Mouse (Mus musculus) right cerebral cortex, postnatal 14 days (tissue): Measurements from ENCODE around the gene Kcnn1.
A peak's percentile ranks its signal among the peaks of the same experiment; 100 is the strongest.

Experiments used
- DNase-seq: peaks from one replicate; pipeline ENCODE4 v3.0.0; 2022

Gene Kcnn1

GRCm38 (mm10) chr8:70865350-70866000 lies 2.4 kb upstream of the Kcnn1 start:
- peak; percentile 99 for DNase-seq

GRCm38 (mm10) chr8:70864712-70865221 lies 1.7 kb upstream of the Kcnn1 start:
- DNase-seq, result no peak

DNA sequence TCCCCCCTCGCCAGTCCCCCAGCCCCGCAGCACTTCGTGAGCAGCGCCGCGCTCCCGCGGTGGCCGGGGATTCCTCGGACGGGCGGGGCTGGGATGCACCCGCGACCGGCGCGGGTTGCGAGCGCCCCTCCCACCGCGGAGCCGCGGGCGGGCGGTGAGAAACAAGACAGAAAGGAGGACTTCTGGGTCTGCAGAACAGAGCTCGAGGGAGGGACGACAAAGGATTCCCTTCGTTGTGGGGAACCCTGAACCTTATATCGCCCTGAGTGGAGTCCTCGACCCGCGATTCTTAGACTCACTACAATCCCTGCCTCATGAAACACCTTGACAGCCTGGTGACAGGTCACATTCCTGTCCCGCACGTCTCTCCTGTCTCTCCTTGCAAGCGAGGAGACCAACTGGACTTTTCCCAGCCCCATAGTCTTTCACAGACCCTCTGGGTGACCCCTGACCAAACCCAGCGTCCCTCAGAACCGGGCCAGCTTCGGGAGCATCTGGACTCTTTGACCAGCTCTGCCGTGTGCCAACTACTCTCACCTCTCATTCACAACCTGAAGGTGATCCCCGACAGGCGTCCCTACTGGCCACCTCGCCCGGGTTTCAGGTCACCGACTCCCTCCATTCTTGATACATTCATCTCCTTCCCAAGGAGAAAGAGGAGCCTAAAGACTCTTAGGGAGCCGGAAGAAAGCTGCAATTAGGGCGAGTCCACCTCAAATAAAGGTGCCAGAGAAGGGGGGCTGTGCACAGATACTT lies 1.1 kb upstream of the Kcnn1 start:
- DNase-seq, result peak; percentile 46

DNA sequence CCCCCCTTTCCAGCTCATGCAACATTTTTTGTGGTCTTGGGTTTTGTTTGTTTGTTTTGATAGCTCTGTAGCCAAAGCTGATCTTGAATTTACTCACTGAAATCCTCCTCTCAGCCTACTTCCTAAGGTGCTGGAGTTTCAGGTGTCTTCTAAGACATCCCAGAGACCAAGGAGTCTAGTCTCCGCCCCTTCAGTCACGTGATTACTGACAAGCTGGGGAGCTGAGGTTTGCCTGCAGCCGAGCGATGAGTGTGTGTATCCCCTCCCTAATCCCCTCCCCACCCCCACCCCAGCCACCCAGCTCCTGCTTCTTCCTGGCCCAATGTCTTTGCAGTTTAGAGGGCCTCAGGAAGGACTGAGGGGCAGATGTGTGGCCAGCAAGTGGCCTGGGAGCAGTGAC lies 5.5 kb downstream of the Kcnn1 start:
- no peak for DNase-seq

DNA sequence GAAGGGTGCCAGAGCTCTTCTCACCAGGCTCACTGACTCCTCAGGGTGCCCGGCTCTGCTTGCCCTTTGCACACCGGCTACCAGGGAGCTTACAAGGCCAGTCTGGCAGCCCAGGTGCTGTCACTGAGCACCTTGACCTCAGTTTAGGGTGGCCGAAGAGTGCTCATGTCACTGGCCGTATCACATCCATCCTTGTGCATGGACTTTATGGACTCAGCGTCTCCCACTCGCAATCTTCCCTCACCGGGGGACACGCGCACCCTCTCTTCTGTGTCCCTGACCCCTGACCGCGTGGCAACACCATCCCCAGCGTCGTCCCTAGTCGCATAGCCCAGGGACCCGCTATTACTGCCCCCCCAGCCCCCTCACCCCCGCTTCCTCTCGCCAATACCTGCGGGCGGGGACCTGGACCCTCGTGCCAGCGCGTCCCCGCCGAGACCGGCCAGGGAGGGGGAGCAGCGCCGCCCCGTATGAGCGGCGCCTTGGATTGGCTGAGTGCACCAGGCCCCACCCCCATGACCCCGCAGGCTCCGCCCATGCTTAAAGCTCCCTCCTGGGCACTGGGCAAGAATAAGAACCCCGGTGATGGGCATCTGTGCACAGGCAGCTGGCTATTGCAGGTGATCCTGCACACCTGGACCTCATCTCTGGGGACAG lies 6.4 kb downstream of the Kcnn1 start:
- peak; percentile 80 for DNase-seq

- no peak for DNase-seq
Measured at GRCm38 (mm10) chr8:70856028-70856427, 7.0 kb downstream of the Kcnn1 start.

DNA sequence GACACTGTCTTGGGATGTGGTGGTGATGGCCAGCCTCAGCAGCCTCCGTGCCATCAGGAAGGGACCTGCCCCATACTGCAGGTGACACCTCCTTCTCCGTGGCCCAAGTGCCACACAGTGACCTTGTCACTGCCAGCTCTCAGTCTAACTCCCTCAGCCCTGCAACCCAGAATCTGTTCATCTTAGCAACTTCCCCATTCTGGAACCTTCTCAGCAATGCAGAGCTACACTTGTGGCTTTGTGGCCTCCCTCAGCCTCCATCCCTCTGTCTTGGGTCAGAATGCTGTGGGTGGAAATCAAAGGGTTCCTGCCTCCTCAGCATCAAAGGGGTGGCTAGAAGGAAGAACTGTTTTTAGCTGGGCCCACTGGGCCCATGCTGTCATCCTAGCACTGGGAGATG lies 9.2 kb downstream of the Kcnn1 start:
- no peak for DNase-seq

DNA sequence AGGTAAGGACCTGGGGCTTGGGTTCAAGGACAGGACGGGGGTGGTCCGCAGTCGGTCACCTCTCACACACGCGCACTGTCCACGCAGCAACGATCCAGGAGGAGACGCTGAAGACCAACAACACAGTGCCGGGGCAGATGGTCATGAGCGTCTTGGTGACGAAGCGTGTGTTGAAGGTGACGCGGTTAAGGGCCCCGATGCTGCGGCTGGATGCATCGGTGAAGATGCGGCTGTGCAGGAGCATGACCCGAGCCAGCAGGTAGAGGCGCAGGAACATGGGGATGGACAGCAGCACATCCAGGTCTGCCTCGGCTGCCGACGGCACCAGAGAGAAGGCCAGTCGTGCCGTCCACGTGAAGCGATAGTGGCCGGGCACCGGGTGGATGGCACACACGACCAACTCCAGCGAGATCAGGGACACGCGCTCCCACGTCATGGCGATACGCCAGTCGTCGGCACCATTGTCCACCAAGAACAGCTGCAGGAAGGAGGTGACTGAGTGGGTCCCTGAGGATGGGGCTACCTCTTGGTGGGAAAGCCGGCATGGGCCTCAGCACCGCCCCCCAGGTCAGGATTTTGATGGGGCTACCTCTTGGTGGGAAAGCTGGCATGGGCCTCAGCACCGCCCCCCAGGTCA lies 10.3 kb downstream of the Kcnn1 start:
- no peak for DNase-seq

DNA sequence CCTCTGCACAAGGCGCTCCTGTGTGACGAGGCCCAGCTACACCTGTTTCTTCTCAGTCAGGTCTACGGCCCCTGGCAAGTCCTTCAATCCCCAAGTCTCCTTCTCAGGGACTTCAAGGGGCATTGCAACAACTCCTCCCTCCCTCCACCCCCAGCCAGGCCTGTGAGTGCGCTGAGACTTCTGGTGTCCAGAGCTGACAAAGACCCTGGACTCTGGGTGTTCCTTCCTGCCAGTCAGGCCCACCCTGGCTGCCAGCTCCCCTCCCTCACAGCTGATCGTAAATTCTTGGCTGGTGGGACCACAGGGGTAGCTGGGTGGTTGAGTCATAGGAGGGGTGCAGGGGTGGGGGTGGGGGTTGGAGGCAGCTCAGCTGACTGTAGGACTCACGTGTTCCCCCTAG lies 11.2 kb downstream of the Kcnn1 start:
- no peak for DNase-seq

- DNase-seq, result no peak
Measured at GRCm38 (mm10) chr8:70850947-70851346, 12.1 kb downstream of the Kcnn1 start.

DNA sequence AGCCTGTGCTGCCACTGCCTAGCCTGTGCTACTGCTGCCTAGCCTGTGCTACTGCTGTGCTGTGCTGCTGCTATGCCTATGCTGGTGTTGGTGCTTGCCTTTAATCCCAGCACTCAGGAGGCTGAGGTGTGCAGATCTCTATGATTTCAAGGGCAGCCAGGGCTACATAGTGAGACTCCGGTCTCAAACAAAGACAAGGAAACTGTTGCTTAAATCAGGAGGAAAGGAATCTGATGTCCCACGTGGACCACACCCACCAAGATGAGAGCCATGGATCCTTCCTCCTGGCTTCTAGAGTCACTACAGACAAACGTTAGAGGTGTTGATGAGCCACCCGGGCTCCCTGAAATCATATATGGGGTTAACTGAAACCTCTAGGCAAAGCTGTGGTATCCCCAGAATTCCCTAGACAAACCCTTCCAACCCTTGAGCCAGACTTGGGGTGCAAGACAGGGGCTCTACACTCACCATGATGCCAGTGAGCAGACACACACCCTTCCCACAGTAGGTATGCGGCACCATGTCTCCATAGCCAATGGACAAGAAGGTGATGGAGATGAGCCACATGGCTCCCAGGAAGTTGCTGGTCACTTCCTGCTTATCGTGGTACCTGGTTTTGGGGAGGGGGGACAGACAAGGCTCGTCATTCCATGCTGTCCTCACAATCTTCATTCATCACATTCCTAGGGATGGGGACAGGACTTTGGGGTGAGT lies 12.8 kb downstream of the Kcnn1 start:
- DNase-seq, result no peak

DNA sequence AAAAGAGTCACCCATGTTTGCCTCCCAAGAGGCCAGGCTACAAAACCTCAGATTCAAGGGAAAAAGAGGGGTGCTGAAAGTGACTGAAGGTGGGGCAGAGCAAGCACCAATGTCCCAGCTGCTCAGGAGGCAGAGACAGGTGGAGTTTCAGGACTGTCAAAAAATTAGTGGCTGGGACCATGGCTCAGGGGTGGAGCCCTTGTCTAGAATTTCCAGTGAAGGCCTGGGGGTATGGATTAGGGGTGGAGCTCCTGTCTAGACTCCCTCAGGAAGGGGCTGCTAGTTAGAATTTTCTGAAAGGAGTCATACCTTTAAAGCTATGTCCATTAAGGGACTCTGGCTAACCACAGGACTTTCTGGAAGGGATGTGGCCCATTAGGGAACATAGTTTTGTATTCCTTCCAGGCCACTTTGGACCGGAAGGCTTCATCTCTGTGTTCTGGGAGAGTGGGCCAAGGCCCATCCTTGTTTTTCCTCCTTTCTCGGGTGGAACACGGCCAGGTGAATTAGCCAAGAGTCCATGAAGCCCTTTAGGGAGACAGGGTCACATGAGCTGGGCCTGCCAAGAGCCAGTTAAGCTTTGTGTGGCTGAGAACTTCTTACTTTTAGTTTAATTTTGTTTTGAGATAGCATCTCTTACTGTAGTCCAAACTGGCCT lies 13.6 kb downstream of the Kcnn1 start:
- no peak for DNase-seq

DNA sequence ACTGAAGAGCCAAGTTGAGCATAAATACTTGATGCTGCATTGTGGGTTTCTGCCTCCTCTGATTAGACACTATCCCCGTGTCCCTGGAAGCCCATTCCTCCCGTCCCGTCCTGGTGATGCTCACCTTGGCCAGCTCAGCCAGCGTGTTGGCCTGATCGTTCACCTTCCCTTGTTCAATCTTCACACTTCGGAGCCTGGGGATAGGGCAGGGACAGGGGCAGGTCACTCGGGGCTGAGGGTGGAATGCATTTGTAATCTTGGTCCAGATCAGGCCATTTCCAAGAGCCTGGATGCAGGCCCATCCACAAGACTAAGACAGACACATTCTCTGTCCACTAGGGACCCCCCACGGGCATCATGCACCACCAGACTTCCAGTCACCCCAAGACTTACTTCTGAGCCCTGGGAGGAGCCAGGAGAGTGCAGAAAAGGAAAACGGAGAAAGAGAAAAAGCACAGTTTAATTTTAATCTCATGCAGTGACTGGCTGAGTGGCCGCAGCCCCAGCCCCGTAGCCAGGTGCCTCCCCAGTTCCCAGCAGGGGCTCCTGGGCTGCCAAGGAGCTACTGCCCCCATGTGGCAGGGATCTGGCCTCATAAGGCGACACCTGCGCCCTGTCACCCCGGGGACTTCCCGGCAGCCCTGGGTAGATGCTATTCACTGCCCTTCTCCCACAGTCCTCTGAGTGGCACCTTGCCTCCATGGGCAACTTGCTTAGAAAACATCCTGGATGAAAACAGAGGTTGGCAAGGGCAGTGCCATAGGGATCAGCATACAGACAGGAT lies 16.5 kb downstream of the Kcnn1 start:
- no peak for DNase-seq

DNA sequence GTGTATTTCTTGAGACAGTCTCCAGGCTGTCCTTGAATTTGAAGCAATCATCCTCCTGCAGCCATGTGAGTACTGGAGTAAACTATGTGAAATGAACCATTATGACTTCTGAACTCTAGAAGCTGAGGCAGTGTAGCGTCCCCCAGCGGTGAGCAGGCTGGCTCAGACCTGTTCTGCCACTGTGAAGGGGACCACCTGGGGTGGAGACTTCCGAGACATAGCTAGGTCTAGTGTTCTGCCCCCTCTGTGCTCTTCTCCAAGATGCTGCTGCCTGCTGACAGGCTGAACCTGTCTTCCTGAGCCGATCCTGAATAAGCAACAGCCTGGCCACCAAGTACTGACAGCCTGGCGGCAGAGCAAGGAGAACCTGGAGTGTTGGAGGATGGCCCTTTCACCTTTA lies 17.9 kb downstream of the Kcnn1 start:
- DNase-seq, result no peak

DNA sequence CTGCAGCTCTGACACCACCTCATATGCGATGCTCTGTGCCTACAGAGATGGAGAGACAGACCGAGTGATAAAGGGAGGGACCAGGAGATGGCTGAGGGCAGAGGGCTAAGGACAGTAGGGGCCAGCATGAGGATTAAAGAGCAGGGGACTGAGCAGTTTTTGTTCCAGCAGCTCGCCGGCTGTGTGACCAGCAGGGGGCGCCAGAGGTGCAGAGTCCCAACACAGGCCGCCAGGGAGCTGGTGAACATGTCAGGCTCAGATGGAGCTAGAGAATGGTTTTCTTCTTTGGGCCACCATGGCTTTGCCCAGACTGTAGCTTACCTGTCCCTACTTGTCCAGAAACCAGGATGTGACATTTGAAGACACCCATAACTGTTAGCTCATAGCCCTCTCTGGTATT lies 18.5 kb downstream of the Kcnn1 start:
- peak; percentile 90 for DNase-seq

- DNase-seq, result no peak
Measured at GRCm38 (mm10) chr8:70843941-70844340, 19.1 kb downstream of the Kcnn1 start.

- no peak for DNase-seq
Measured at GRCm38 (mm10) chr8:70843214-70843773, 19.8 kb downstream of the Kcnn1 start.

DNA sequence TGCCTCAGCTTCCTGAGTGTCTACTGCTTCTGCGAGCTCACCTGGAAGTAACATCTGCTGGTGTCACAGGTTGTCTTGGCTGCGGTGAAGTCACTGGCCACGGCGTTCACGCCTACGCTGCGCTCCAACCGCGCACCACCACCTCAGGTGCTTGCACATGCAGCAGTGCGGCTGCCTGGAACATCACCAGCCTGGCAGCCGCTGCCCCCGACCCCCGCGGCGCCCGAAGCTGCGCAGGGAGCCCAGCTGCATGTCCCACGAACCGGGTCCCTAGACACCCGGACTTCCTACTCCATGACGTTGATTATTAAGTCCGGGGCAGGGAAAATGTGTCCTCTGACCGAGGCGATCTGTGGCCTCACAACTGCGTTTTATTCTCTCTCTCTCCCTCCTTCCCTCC lies 20.6 kb downstream of the Kcnn1 start:
- no peak for DNase-seq

- DNase-seq, result peak; percentile 87
Measured at GRCm38 (mm10) chr8:70841147-70842072, 21.6 kb downstream of the Kcnn1 start.

DNA sequence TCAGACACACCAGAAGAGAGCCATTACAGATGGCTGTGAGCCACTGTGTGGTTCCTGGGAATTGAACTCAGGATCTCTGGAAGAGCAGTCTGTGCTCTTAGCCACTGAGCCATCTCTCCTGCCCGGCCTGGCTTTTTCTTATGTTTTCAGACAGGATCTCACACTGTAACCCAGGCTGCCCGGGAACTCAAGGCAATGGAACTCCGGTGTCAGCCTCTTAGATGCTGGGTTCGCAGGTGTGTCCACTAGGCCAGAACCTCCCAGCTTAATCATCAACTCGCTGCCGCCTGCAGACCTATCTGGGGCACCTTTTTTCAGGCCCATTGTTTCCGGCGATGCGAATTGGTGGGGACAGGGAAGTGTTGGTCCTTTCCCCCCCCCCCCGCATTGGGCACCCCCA lies 22.5 kb downstream of the Kcnn1 start:
- DNase-seq, result no peak
